Mouse (Mus musculus): Measurements from ENCODE around the gene Gm12169.

Gm12169 gene

GRCm38 (mm10) chr11:46523912-46524311 is at the start of gene Gm12169:
Gm12169 (plus strand) TSS chr11:46524212.
- in situ Hi-C loops (cut with MboI, MseI), result loop anchor here (5.0 to 10.0 kb wide), 3 partner anchors 42 to 208 kb away; no protein-coding TSS in a partner anchor

DNA sequence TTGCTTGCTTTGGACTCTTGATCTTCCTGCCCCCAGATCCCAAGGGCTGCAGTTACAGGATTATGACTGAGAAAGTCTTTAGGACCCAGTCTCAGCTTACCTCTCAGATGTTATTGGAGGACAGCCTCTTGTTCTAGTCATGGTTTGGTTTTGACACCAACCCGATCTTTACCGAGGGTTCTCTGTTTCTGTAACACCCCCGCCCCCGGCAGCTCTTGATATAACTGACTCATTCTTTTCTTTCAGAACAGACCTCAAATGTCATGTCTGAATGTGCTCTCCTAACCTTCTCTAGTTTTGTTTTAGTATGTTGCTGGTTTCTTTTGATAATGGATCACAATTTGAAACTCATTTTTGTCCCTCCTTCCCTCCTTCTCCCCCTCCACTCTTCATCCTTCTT is 49.8 kb upstream of the Gm12169 start:
- in situ Hi-C loops (cut with MboI, MseI), result no loop called here

DNA sequence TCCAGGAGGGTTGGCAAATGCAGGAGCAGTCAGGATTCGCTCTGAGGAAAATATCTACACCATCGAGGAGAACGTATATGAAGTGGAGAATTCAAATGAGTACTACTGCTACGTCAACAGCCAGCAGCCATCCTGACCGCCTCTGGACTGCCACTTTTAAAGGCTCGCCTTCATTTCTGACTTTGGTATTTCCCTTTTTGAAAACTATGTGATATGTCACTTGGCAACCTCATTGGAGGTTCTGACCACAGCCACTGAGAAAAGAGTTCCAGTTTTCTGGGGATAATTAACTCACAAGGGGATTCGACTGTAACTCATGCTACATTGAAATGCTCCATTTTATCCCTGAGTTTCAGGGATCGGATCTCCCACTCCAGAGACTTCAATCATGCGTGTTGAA is 44.7 kb upstream of the Gm12169 start:
- in situ Hi-C loops (cut with MboI, MseI), result no loop called here

DNA sequence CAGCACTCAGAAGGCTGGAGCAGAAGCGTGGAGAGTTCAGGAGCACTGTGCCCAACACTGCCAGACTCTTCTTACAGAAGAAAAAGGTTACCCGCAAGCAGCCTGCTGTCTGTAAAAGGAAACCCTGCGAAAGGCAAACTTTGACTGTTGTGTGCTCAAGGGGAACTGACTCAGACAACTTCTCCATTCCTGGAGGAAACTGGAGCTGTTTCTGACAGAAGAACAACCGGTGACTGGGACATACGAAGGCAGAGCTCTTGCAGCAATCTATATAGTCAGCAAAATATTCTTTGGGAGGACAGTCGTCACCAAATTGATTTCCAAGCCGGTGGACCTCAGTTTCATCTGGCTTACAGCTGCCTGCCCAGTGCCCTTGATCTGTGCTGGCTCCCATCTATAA is 43.5 kb upstream of the Gm12169 start:
- in situ Hi-C loops (cut with MboI, MseI), result loop anchor here (5.0 kb wide), 1 partner anchor 42 kb away; the partner anchor contains the start of gene Gm12169

DNA sequence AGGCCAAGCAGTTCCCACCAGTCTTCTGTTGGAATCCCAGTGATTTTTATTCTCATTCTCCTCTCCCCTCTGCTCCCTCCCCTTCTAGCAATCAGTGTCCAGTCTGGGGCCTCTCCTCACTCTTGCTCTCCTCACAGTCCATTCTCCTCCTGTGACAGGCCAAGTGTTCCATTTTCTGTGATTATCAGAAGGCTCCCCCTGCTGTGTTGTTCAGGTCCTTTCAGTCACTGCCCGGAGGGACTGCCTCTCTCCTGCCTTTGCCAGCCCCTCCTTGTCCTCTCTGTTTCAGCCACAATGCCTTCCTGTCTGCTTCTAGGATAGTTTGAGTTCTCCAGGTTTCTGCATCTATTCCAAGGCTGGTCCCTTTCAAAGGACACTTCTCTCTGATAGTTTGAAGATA is 35.8 kb upstream of the Gm12169 start:
- in situ Hi-C loops (cut with MboI, MseI), result no loop called here

GRCm38 (mm10) chr11:46488650-46489049 is 35.4 kb upstream of the Gm12169 start:
- in situ Hi-C loops (cut with MboI, MseI), result no loop called here

- in situ Hi-C loops (cut with MboI, MseI), result no loop called here
These were observed 16.9 kb upstream of the Gm12169 start for GRCm38 (mm10) chr11:46507146-46507545.

- in situ Hi-C loops (cut with MboI, MseI), result no loop called here
These were observed 14.1 kb upstream of the Gm12169 start for GRCm38 (mm10) chr11:46509900-46510299.

DNA sequence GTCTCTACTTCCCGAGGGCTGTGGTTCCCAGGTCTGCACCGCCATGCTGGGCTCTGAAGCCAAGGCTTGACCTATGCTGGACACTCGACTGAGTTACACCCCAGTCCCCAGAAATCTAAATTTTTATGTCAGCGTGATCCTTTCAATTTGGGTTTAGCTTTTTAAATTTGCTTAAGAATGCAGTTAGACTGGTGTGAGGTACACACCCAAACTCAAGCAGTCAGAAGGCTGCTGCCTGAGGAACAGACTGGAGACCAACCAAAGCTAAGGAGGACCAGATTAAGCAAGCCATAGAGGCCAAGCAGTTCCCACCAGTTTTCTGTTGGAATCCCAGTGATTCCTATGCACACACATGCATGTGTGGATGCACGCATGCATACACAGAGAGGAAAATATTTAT is 2.7 kb upstream of the Gm12169 start:
- in situ Hi-C loops (cut with MboI, MseI), result loop anchor here (5.0 to 10.0 kb wide), 3 partner anchors 39 to 211 kb away; no protein-coding TSS in a partner anchor

DNA sequence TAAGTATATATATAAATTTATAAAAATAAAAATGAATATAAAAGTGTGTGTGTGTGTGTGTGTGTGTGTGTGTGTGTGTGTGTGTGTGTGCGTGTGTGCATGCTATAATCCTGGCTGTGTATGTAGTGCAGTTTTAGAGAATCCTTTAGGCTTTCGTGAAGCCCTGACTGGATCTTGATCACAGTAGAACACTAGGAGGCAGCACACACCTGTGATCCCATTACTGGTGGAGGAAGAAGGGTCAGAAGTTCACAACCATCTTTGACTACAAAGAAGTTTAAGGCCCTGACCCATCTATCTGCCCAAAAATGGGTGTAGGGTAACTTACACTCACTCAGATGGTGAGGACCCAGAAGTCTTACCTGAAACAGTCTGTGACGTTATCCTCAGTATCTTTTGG is 1.3 kb upstream of the Gm12169 start:
- in situ Hi-C loops (cut with MboI, MseI), result loop anchor here (5.0 to 10.0 kb wide), 3 partner anchors 40 to 210 kb away; no protein-coding TSS in a partner anchor

GRCm38 (mm10) chr11:46530149-46530548 is 6.1 kb downstream of the Gm12169 start:
- in situ Hi-C loops (cut with MboI, MseI), result no loop called here

DNA sequence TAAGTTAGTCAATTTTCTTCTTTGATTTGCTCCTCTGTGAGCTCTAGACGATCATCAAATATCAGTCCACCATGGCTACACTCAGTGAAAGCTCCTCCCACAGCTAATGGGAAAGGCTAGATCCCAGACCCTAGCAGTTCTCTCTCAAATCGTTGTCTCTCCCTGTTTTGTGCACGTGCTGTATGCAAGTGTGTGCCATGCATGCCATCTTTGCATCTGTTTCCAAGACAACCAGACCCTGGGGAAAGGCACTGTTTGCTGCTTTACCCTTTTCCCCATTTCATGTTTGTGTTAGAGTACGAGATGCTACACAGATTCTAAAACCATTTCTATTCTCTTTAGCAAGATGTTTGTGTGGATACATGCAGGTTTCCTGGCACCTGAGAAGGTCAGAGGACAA is 13.0 kb downstream of the Gm12169 start:
- in situ Hi-C loops (cut with MboI, MseI), result no loop called here

DNA sequence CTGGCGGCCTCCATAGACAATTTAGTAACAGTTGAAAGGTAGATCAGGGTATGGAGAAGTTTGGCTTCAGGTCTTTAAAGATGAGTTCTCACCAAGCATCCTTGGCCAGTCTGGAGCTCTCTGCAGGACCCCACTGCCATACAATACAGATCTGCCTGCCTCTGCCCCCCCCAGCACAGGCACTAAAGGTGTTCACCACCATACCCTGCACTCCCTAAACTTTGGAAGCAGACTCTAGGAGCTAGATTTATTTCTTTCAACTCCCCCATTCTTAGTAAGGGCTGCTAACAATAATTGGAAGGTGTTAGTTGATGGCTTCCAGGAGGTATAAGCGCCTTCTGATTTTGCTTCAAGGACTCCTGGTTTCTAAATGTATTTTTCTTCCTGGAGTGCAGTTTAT is 19.5 kb downstream of the Gm12169 start:
- in situ Hi-C loops (cut with MboI, MseI), result no loop called here

DNA sequence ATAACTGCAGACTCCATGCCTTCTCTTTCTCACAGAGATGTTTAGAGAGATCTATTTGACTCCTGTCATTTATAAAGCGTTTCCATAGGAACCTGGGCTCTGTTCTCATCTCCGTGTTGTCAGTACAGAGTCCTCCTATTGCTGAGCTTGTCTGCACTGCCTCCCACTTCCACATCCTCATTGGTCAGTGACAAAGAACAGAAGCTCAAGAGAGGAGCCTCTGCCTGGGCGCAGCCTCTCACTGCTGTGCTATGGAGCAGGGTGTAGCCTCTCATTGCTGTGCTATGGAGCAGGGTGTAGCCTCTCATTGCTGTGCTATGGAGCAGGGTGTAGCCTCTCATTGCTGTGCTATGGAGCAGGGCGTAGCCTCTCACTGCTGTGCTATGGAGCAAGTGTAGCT is 25.7 kb downstream of the Gm12169 start:
- in situ Hi-C loops (cut with MboI, MseI), result no loop called here

DNA sequence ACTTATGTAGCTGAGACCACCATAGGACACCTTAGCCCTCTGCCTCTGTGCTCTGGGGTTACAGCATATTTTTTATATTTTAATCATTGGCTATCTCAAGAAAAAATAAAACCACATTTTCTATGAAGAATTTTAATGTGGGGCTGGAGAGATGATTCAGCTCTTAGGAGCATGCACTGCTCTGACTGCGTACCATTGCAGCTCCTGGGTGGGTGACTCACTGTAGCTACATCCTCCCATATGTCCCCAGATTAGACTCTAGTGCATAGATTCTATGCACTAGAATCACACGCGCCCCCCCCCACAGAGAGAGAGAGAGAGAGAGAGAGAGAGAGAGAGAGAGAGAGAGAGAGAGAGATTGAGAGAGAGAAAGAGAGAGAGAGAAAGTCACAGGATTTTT is 28.7 kb downstream of the Gm12169 start:
- in situ Hi-C loops (cut with MboI, MseI), result no loop called here

DNA sequence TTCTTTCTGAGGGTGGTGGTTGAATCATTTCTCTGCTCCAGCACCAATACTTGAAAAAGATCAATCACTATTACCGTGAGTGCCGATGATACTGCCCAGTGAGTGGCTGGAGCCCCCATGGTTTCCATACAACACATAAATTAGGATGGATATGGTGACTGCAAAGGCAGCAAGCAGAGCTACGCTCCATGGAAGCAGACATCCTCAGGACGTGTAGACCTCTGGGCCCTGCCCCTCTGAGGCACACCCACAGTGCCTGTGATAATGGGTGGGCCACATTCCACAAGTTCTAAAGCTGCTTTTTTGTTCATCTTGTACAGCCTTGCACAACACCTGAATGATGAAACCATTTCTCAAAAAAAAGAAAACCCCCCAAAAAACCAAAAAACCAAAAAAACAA is 37.1 kb downstream of the Gm12169 start:
- in situ Hi-C loops (cut with MboI, MseI), result no loop called here

GRCm38 (mm10) chr11:46564671-46565070 is 40.7 kb downstream of the Gm12169 start:
- in situ Hi-C loops (cut with MboI, MseI), result no loop called here

- in situ Hi-C loops (cut with MboI, MseI), result no loop called here
These were observed 42.0 kb downstream of the Gm12169 start for GRCm38 (mm10) chr11:46565967-46566366.

- in situ Hi-C loops (cut with MboI, MseI), result no loop called here
These were observed 45.1 kb downstream of the Gm12169 start for GRCm38 (mm10) chr11:46569107-46569506.

DNA sequence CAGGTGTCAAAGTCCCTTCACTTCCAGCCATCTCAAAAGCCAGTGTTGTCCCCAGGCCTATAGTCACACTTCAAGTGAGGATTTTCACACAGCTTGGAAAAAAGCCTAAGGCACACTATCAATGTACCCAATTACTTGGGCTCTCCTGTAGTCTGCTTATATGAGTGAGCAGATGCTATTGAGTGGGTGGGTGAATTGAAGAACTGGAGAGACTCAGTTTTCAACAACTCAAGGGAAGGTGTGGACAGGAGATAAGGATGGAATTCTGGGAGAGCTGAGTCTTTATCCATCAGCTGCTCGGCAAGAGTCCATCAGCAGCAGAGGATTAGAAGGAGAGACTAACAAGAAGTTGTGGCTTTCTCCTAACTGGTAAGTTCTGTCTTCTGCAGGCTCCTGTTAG is 47.3 kb downstream of the Gm12169 start, which contains the start of gene BC053393:
Gene BC053393 (plus strand): TSS at position 210 of the 400 bp plus-strand sequence.
- in situ Hi-C loops (cut with MboI, MseI), result no loop called here

GRCm38 (mm10) chr11:46578771-46579281 is 54.8 kb downstream of the Gm12169 start:
- in situ Hi-C loops (cut with MboI, MseI), result no loop called here

- in situ Hi-C loops (cut with MboI, MseI), result loop anchor here (5.0 kb wide), 1 partner anchor 37 kb away; no protein-coding TSS in a partner anchor
These were observed 56.4 kb downstream of the Gm12169 start for GRCm38 (mm10) chr11:46580428-46580827.

GRCm38 (mm10) chr11:46582741-46583140 is 58.7 kb downstream of the Gm12169 start:
- in situ Hi-C loops (cut with MboI, MseI), result loop anchor here (5.0 kb wide), 1 partner anchor 35 kb away; no protein-coding TSS in a partner anchor

Data from regulatory T cell (primary cell).